Mouse (Mus musculus): Measurements from ENCODE around the gene Sycp2l. TPM values are rescaled to one million over a fixed set of nuclear protein-coding genes. Genes with fewer than 3 reads are reported as not detected.

Gene Sycp2l
- polyA plus RNA-seq (2015; fragmentation: Nextera tagmentation; extraction: Ambion mirVana): not detected in 2 replicates

DNA sequence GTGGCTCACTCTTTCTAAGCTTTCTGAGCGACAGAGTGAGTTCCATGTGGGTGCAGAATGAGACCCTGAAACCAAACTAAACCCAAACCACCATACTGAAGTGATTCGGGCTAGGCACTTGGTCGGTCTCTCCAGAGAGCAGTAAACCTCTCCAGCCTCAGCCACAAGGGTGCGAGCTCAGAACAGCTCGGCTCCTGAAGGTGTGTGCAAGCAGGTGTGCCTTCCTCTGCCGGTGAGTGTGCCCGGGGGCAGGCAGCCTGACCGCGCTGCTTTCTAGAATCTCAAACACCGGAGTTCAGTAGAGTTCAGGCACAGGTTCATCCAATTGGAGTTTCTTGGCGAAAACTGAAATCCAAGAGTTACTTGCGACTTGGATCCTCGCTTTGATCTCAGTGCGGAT is at the start of gene Sycp2l:
Gene Sycp2l (plus strand): TSS at position 368 of the 400 bp plus-strand sequence.

DNA sequence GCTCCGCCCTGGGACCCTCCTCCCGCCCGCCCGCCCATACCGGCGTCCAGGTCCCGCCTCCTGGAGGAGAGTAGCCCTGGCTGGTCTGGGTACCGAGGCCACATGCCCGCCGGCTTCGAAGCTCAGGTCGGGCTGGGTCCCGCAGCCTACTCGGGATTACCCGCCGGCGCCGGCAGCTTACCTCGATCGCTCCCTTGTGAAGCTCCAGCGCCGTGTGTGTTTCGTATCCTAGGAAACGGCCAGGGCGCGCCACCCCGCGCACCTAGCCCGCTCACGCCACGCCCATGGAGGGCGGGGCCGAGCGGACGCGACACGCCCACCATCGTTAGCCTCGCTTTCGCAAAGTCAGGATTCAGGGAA is 34.7 kb upstream of the Sycp2l start, which contains the start of gene Mak:
Gene Mak (minus strand): TSS at position 286 of the 360 bp plus-strand sequence.

DNA sequence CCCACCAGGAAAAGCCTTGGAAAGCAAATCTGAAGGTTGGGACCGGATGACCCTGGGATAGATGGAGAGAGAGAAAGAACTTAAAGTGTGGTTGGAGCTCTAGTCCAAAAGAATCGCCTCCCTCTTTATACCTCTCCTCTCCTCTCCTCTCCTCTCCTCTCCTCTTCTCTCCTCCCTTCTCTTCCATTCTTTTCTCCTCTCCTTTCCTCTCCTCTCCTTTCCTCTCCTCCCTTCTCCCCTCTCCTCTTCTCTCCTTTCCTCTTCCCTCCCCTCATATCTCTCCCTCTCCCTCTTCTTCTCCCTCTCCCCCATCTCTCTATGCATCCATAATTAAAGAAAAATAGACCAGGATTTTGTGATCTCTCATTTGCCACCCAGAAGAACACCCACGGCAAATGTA is 3.2 kb upstream of the Sycp2l start, which contains the start of gene Gcm2:
Gene Gcm2 (minus strand): TSS at position 101 of the 400 bp plus-strand sequence.

GRCm38 (mm10) chr13:41220304-41220834 is 106.3 kb downstream of the Sycp2l start, which contains the start of gene Elovl2:
TSS of gene Elovl2 (minus strand) at chr13:41220405.

Other genes with a start within 250 kb of the Sycp2l start
- gene Pak1ip1, start 113.3 kb upstream of the Sycp2l start, polyA plus RNA-seq (2015; fragmentation: Nextera tagmentation; extraction: Ambion mirVana): 58.7 and 89.6 TPM in 2 replicates
- gene Tmem14c, start 98.0 kb upstream of the Sycp2l start, polyA plus RNA-seq (2015; fragmentation: Nextera tagmentation; extraction: Ambion mirVana): 204 and 297 TPM in 2 replicates
- gene Mak, start 34.6 kb upstream of the Sycp2l start, polyA plus RNA-seq (2015; fragmentation: Nextera tagmentation; extraction: Ambion mirVana): 0.11 and 0.13 TPM in 2 replicates
- gene Gcm2, start 3.3 kb upstream of the Sycp2l start, polyA plus RNA-seq (2015; fragmentation: Nextera tagmentation; extraction: Ambion mirVana): not detected in 2 replicates
- gene Elovl2, start 106.1 kb downstream of the Sycp2l start, polyA plus RNA-seq (2015; fragmentation: Nextera tagmentation; extraction: Ambion mirVana): 9.1 and 11.5 TPM in 2 replicates
- gene Smim13, start 135.5 kb downstream of the Sycp2l start, polyA plus RNA-seq (2015; fragmentation: Nextera tagmentation; extraction: Ambion mirVana): 10.5 and 12.9 TPM in 2 replicates
- not detected in 2 replicates for gene Gm17364, start 159.7 kb downstream of the Sycp2l start, polyA plus RNA-seq (2015; fragmentation: Nextera tagmentation; extraction: Ambion mirVana)